Mouse (Mus musculus) intestine, postnatal 0 days (tissue): ENCODE data around the gene Aatk. TPM values are rescaled to one million over a fixed set of nuclear protein-coding genes. Genes with fewer than 3 reads are reported as not detected.

Experiments used
- ATAC-seq: fragments of 200-750 bp; cut with Nextera tagmentation; 2 replicates; pipeline ENCODE4 v1.8.0; 2017; ENCODE audit warnings: mild to moderate bottlenecking, moderate TSS enrichment, moderate library complexity
- H3K27ac ChIP-seq: fragments of 300-500 bp; sonication (generic); 2 replicates; pipeline ENCODE4 v1.5.1; 2014; ENCODE audit warnings: mild to moderate bottlenecking, low read depth, low read length, moderate library complexity
- H3K27me3 ChIP-seq: fragments of 300-500 bp; sonication (generic); replicated peaks from 2 replicates; pipeline ENCODE4 v1.6.1; 2014; ENCODE audit warnings: low read length, mixed read lengths; ENCODE audit not compliant: control insufficient read depth, insufficient read depth
- H3K36me3 ChIP-seq: fragments of 300-500 bp; sonication (generic); 2 replicates; pipeline ENCODE4 v1.6.1; 2014; ENCODE audit warnings: mild to moderate bottlenecking, moderate library complexity; ENCODE audit not compliant: control insufficient read depth, insufficient read depth
- H3K4me1 ChIP-seq: fragments of 300-500 bp; sonication (generic); replicated peaks from 2 replicates; pipeline ENCODE4 v1.6.1; 2014; ENCODE audit warnings: antibody characterized with exemption, low read length, mixed read lengths; ENCODE audit not compliant: control insufficient read depth, insufficient read depth
- H3K4me2 ChIP-seq: fragments of 300-500 bp; sonication (generic); replicated peaks from 2 replicates; pipeline ENCODE4 v1.6.1; 2014; ENCODE audit warnings: low read depth, mild to moderate bottlenecking, moderate library complexity
- H3K4me3 ChIP-seq: fragments of 300-500 bp; sonication (generic); 2 replicates; pipeline ENCODE4 v1.5.1; 2014; ENCODE audit warnings: low read depth, low read length
- H3K9ac ChIP-seq: fragments of 300-500 bp; sonication (generic); 2 replicates; pipeline ENCODE4 v1.6.1; 2014; ENCODE audit warnings: mild to moderate bottlenecking, low read depth, low read length
- H3K9me3 ChIP-seq: fragments of 300-500 bp; sonication (generic); 2 replicates; pipeline ENCODE4 v1.6.1; 2016; ENCODE audit warnings: mixed run types; ENCODE audit not compliant: control insufficient read depth
- CTCF ChIP-seq: sonication (generic); IDR thresholded peaks from 2 replicates; pipeline ENCODE4 v1.5.1; 2016; ENCODE audit warnings: low read depth, mild to moderate bottlenecking, control low read depth, antibody characterized with exemption, moderate library complexity
- WGBS: fragments of 180-500 bp; shearing (Covaris S2); extraction: QIAGEN DNeasy Blood & Tissue Kit; methylation state at CpG from one replicate; pipeline ENCODE4 v1.1.7; 2014; 5-methylcytosine and 5-hydroxymethylcytosine counted together
- polyA plus RNA-seq: library from polyadenylated mRNA; unstranded; fragments of >200 nt; fragmentation: Nextera tagmentation; extraction: Ambion mirVana; gene quantifications from 2 replicates; pipeline ENCODE4 v1.2.1, GENCODE M21; 2015

The Aatk gene
- polyA plus RNA-seq, 1 experiment from 2014 or later: 1.7 TPM

GRCm38 (mm10) chr11:120032052-120032451, 14.9 kb downstream of the Aatk start:
- H3K9ac ChIP-seq: no peak overlapping the region
- TF ChIP-seq CTCF: no peak
- H3K36me3 ChIP-seq: no peaks in the 10 kb centered on the region
- no peak overlapping the region for H3K4me3 ChIP-seq
- no peak overlapping the region for H3K4me2 ChIP-seq
- ATAC-seq: no peak
- H3K9me3 ChIP-seq: no peaks in the 10 kb centered on the region
- H3K27ac ChIP-seq: no peak overlapping the region
- 0 out of 2 replicates have a peak, but pooled peaks cover 3% of the 10 kb centered on the region for H3K4me1 ChIP-seq
- 48% methylated on average over 8 of the region's 8 CpGs for WGBS
- H3K27me3 ChIP-seq: no peaks in the 10 kb centered on the region

GRCm38 (mm10) chr11:120030145-120030901, 16.6 kb downstream of the Aatk start:
- Histone ChIP-seq H3K4me3 (no peak overlapping the region), H3K27me3 (no peaks in the 10 kb centered on the region), H3K36me3 (no peaks in the 10 kb centered on the region), H3K9ac (no peak overlapping the region), H3K4me1 (0 out of 2 replicates have a peak, but pooled peaks cover 3% of the 10 kb centered on the region), H3K4me2 (no peak overlapping the region), H3K27ac (no peak overlapping the region), H3K9me3 (no peaks in the 10 kb centered on the region)
- peak; percentile 88 for TF ChIP-seq CTCF
- WGBS: 31% methylated on average over 10 of the region's 10 CpGs
- peak; percentile 17; the same call in 1 of the 2 replicates for ATAC-seq

- Histone ChIP-seq H3K36me3 (no peaks in the 10 kb centered on the region), H3K4me2 (no peak overlapping the region), H3K9me3 (no peaks in the 10 kb centered on the region), H3K9ac (no peak overlapping the region), H3K4me1 (0 out of 2 replicates have a peak, but pooled peaks cover 3% of the 10 kb centered on the region), H3K4me3 (no peak overlapping the region), H3K27me3 (no peaks in the 10 kb centered on the region), H3K27ac (no peak overlapping the region)
- no peak for TF ChIP-seq CTCF
- 38% methylated on average over 9 of the region's 9 CpGs for WGBS
- ATAC-seq: no peak
Observed at GRCm38 (mm10) chr11:120029431-120030144, 17.4 kb downstream of the Aatk start.

GRCm38 (mm10) chr11:120028319-120029092, 18.5 kb downstream of the Aatk start:
- Histone ChIP-seq H3K4me2 (peak overlapping the region; percentile 18; the same call in 1 of the 2 replicates), H3K9ac (no peak overlapping the region), H3K4me3 (no peak overlapping the region), H3K4me1 (0 out of 2 replicates have a peak, but pooled peaks cover 3% of the 10 kb centered on the region), H3K9me3 (no peaks in the 10 kb centered on the region), H3K27me3 (no peaks in the 10 kb centered on the region), H3K27ac (no peak overlapping the region), H3K36me3 (no peaks in the 10 kb centered on the region)
- no peak for TF ChIP-seq CTCF
- peak; percentile 56 for ATAC-seq
- 42% methylated on average over 18 of the region's 18 CpGs for WGBS

- Histone ChIP-seq H3K9me3 (no peaks in the 10 kb centered on the region), H3K4me3 (no peak overlapping the region), H3K9ac (no peak overlapping the region), H3K4me1 (0 out of 2 replicates have a peak, but pooled peaks cover 3% of the 10 kb centered on the region), H3K27ac (no peak overlapping the region), H3K27me3 (no peaks in the 10 kb centered on the region), H3K36me3 (no peaks in the 10 kb centered on the region), H3K4me2 (no peak overlapping the region)
- TF ChIP-seq CTCF: no peak
- WGBS: 95% methylated on average over 3 of the region's 3 CpGs
- ATAC-seq: no peak
Observed at GRCm38 (mm10) chr11:120026941-120027340, 20.0 kb downstream of the Aatk start.

- peak; percentile 23; the same call in 1 of the 2 replicates for TF ChIP-seq CTCF
- 67% methylated on average over 12 of the region's 12 CpGs for WGBS
- peak; percentile 26; the same call in 1 of the 2 replicates for ATAC-seq
Observed at GRCm38 (mm10) chr11:120022841-120023240, 24.1 kb downstream of the Aatk start.

More at GRCm38 (mm10) chr11:120022841-120023240, 24.1 kb downstream of the Aatk start:
- no peaks in the 10 kb centered on the region for H3K36me3 ChIP-seq
- H3K4me1 ChIP-seq: no peaks in the 10 kb centered on the region
- no peaks in the 10 kb centered on the region for H3K27me3 ChIP-seq
- H3K4me3 ChIP-seq: no peak overlapping the region
- no peak overlapping the region for H3K9ac ChIP-seq
- H3K27ac ChIP-seq: no peak overlapping the region
- H3K9me3 ChIP-seq: no peaks in the 10 kb centered on the region
- H3K4me2 ChIP-seq: no peak overlapping the region
